Mouse (Mus musculus) MEL (cell line): Measurements from ENCODE around the gene Itih1. TPM values are rescaled to one million over a fixed set of nuclear protein-coding genes. Genes with fewer than 3 reads are reported as not detected.

ENCODE experiments used
- DNase-seq: peaks from one replicate; pipeline ENCODE4 v3.0.0; 2011; ENCODE audit warnings: low read depth, low spot score
- H3K27ac ChIP-seq: 2 replicates; pipeline ENCODE4 v1.5.1; 2012; ENCODE audit warnings: low read depth, mild to moderate bottlenecking, control low read depth, low read length, moderate library complexity; ENCODE audit not compliant: control insufficient read depth
- H3K27me3 ChIP-seq, 2 experiments: fragments of 150-350 bp in 1 of 2; sonication (generic) in 1 of 2; 2 replicates each; pipeline ENCODE4 v1.6.1; 2012; ENCODE audit warnings: low read length in 2 of 2, mild to moderate bottlenecking in 2 of 2, improper control_type of control experiment in 1 of 2, moderate library complexity in 1 of 2; ENCODE audit not compliant: insufficient read depth in 2 of 2, control insufficient read depth in 1 of 2
- H3K36me3 ChIP-seq, 2 experiments: 2 replicates each; pipeline ENCODE4 v1.6.1; 2012 to 2014; ENCODE audit warnings: low read length in 2 of 2, improper control_type of control experiment in 1 of 2, inconsistent platforms in 1 of 2, mild to moderate bottlenecking in 1 of 2; ENCODE audit not compliant: insufficient read depth in 2 of 2, control insufficient read depth in 1 of 2
- H3K4me1 ChIP-seq, 2 experiments: fragments of 150-350 bp in 1 of 2; sonication (generic) in 1 of 2; 2 replicates each; pipeline ENCODE4 v1.6.1; 2012; ENCODE audit warnings: low read length in 2 of 2, improper control_type of control experiment in 1 of 2, mild to moderate bottlenecking in 1 of 2; ENCODE audit not compliant: insufficient read depth in 2 of 2, control insufficient read depth in 1 of 2
- H3K4me3 ChIP-seq, 2 experiments: fragments of 150-350 bp in 1 of 2; sonication (generic) in 1 of 2; 2 replicates each; pipeline ENCODE4 v1.5.1; 2012; ENCODE audit warnings: low read depth in 2 of 2, low read length in 2 of 2, mild to moderate bottlenecking in 2 of 2, moderate library complexity in 2 of 2, control low read depth in 1 of 2, improper control_type of control experiment in 1 of 2; ENCODE audit not compliant: control insufficient read depth in 1 of 2, insufficient read depth in 1 of 2
- H3K79me2 ChIP-seq: 2 replicates; pipeline ENCODE4 v1.6.1; 2012; ENCODE audit warnings: mild to moderate bottlenecking, low read length, moderate library complexity; ENCODE audit not compliant: control insufficient read depth, poor library complexity, insufficient read depth
- H3K9ac ChIP-seq: 2 replicates; pipeline ENCODE4 v1.6.1; 2012; ENCODE audit warnings: low read depth, mild to moderate bottlenecking, control low read depth, low read length, moderate library complexity; ENCODE audit not compliant: control insufficient read depth, poor library complexity, severe bottlenecking
- H3K9me3 ChIP-seq: fragments of 150-350 bp; sonication (generic); replicated peaks from 2 replicates; pipeline ENCODE4 v1.6.1; 2012; ENCODE audit warnings: mild to moderate bottlenecking, low read length, improper control_type of control experiment, moderate library complexity; ENCODE audit not compliant: insufficient read depth
- BHLHE40 ChIP-seq: IDR thresholded peaks from 2 replicates; pipeline ENCODE4 v1.6.1; 2012; ENCODE audit warnings: low read depth, mild to moderate bottlenecking, inconsistent platforms, low read length, improper control_type of control experiment, borderline replicate concordance
- CHD1 ChIP-seq: IDR thresholded peaks from 2 replicates; pipeline ENCODE4 v1.6.1; 2012; ENCODE audit warnings: low read depth, mild to moderate bottlenecking, inconsistent platforms, low read length, improper control_type of control experiment
- CTCF ChIP-seq, 3 experiments: IDR thresholded peaks in 2 of 3; conservative IDR thresholded peaks in 1 of 3; 2 replicates each; pipeline ENCODE4 v1.5.1; 2011 to 2012; ENCODE audit warnings: low read length in 3 of 3, low read depth in 2 of 3, mild to moderate bottlenecking in 2 of 3, improper control_type of control experiment in 1 of 3, inconsistent platforms in 1 of 3, mixed read lengths in 1 of 3, moderate library complexity in 1 of 3; ENCODE audit not compliant: control insufficient read depth in 1 of 3, insufficient read depth in 1 of 3, poor library complexity in 1 of 3, severe bottlenecking in 1 of 3
- ELF1 ChIP-seq: IDR thresholded peaks from 2 replicates; pipeline ENCODE4 v1.6.1; 2014; ENCODE audit warnings: low read depth, mild to moderate bottlenecking, inconsistent platforms, low read length, improper control_type of control experiment, moderate library complexity
- EP300 ChIP-seq, 2 experiments: IDR thresholded peaks; 2 replicates each; pipeline ENCODE4 v1.6.1; 2011; ENCODE audit warnings: improper control_type of control experiment in 2 of 2, low read length in 2 of 2, low read depth in 1 of 2, mild to moderate bottlenecking in 1 of 2
- ETS1 ChIP-seq: IDR thresholded peaks from 2 replicates; pipeline ENCODE4 v1.6.1; 2012; ENCODE audit warnings: low read depth, mild to moderate bottlenecking, inconsistent platforms, low read length, improper control_type of control experiment, moderate library complexity
- GABPA ChIP-seq: IDR thresholded peaks from 2 replicates; pipeline ENCODE4 v1.6.1; 2012; ENCODE audit warnings: low read depth, mild to moderate bottlenecking, inconsistent platforms, low read length, improper control_type of control experiment, moderate library complexity
- GATA1 ChIP-seq: IDR thresholded peaks from 2 replicates; pipeline ENCODE4 v1.6.1; 2011; ENCODE audit warnings: low read depth, low read length, improper control_type of control experiment
- HCFC1 ChIP-seq: IDR thresholded peaks from 2 replicates; pipeline ENCODE4 v1.6.1; 2012; ENCODE audit warnings: low read depth, mild to moderate bottlenecking, inconsistent platforms, low read length, improper control_type of control experiment, moderate library complexity
- KAT2A ChIP-seq: conservative IDR thresholded peaks from 2 replicates; pipeline ENCODE4 v1.6.1; 2012; ENCODE audit warnings: low read depth, low read length, improper control_type of control experiment, inconsistent platforms
- MAX ChIP-seq: IDR thresholded peaks from 2 replicates; pipeline ENCODE4 v1.6.1; 2011; ENCODE audit warnings: low read length, improper control_type of control experiment
- MAZ ChIP-seq: IDR thresholded peaks from 2 replicates; pipeline ENCODE4 v1.6.1; 2012; ENCODE audit warnings: low read depth, mild to moderate bottlenecking, inconsistent platforms, low read length, improper control_type of control experiment
- MEF2A ChIP-seq: IDR thresholded peaks from 2 replicates; pipeline ENCODE4 v1.6.1; 2014; ENCODE audit warnings: low read depth, mild to moderate bottlenecking, inconsistent platforms, low read length, improper control_type of control experiment; ENCODE audit not compliant: poor library complexity, insufficient replicate concordance, severe bottlenecking; ENCODE audit errors: extremely low read depth
- MXI1 ChIP-seq: IDR thresholded peaks from 2 replicates; pipeline ENCODE4 v1.6.1; 2011; ENCODE audit warnings: mild to moderate bottlenecking, low read depth, low read length, improper control_type of control experiment
- MYB ChIP-seq: IDR thresholded peaks from 2 replicates; pipeline ENCODE4 v1.6.1; 2011; ENCODE audit warnings: mild to moderate bottlenecking, low read depth, low read length, improper control_type of control experiment
- MYC ChIP-seq: IDR thresholded peaks from 2 replicates; pipeline ENCODE4 v1.6.1; 2011; ENCODE audit warnings: low read depth, mild to moderate bottlenecking, low read length, improper control_type of control experiment, moderate library complexity
- NELFE ChIP-seq: IDR thresholded peaks from 2 replicates; pipeline ENCODE4 v1.6.1; 2011; ENCODE audit warnings: low read depth, low read length, improper control_type of control experiment
- NRF1 ChIP-seq: IDR thresholded peaks from 2 replicates; pipeline ENCODE4 v1.6.1; 2014; ENCODE audit warnings: low read depth, mild to moderate bottlenecking, inconsistent platforms, low read length, improper control_type of control experiment, moderate library complexity; ENCODE audit not compliant: poor library complexity, insufficient read depth, severe bottlenecking
- POLR2A ChIP-seq, 2 experiments: IDR thresholded peaks; 2 replicates each; pipeline ENCODE4 v1.6.1; 2011 to 2012; ENCODE audit warnings: low read length in 2 of 2, mild to moderate bottlenecking in 2 of 2, control low read depth in 1 of 2, improper control_type of control experiment in 1 of 2, low read depth in 1 of 2, moderate library complexity in 1 of 2; ENCODE audit not compliant: control insufficient read depth in 1 of 2, insufficient read depth in 1 of 2, poor library complexity in 1 of 2
- POLR2AphosphoS2 ChIP-seq: IDR thresholded peaks from 2 replicates; pipeline ENCODE4 v1.6.1; 2011; ENCODE audit warnings: low read length, improper control_type of control experiment
- SIN3A ChIP-seq: IDR thresholded peaks from 2 replicates; pipeline ENCODE4 v1.6.1; 2012; ENCODE audit warnings: low read length, improper control_type of control experiment, inconsistent platforms
- SMC3 ChIP-seq: IDR thresholded peaks from 2 replicates; pipeline ENCODE4 v1.6.1; 2011; ENCODE audit warnings: low read depth, low read length, improper control_type of control experiment
- TBP ChIP-seq: IDR thresholded peaks from 2 replicates; pipeline ENCODE4 v1.8.0; 2011; ENCODE audit warnings: low read depth, low read length, improper control_type of control experiment
- TCF12 ChIP-seq: IDR thresholded peaks from 2 replicates; pipeline ENCODE4 v1.6.1; 2014; ENCODE audit warnings: low read depth, mild to moderate bottlenecking, inconsistent platforms, low read length, improper control_type of control experiment, moderate library complexity
- USF2 ChIP-seq, 2 experiments: IDR thresholded peaks; 2 replicates each; pipeline ENCODE4 v1.6.1; 2011 to 2012; ENCODE audit warnings: improper control_type of control experiment in 2 of 2, low read length in 2 of 2, borderline replicate concordance in 1 of 2, inconsistent platforms in 1 of 2, low read depth in 1 of 2, mild to moderate bottlenecking in 1 of 2; ENCODE audit not compliant: insufficient read depth in 1 of 2
- ZMIZ1 ChIP-seq: IDR thresholded peaks from 2 replicates; pipeline ENCODE4 v1.6.1; 2012; ENCODE audit warnings: low read depth, mild to moderate bottlenecking, inconsistent platforms, low read length, improper control_type of control experiment, moderate library complexity
- ZNF384 ChIP-seq: IDR thresholded peaks from 2 replicates; pipeline ENCODE4 v1.6.1; 2012; ENCODE audit warnings: low read depth, mild to moderate bottlenecking, inconsistent platforms, low read length, improper control_type of control experiment
- polyA plus RNA-seq, 2 experiments: library from polyadenylated mRNA; stranded (reverse) in 1 of 2; unstranded in 1 of 2; fragments of >175 nt in 1 of 2; fragments of >200 nt in 1 of 2; gene quantifications; 2 replicates each; pipeline versions ENCODE4 v1.2.1 to v1.2.4; 2012; ENCODE audit warnings: low replicate concordance in 2 of 2, low read depth in 1 of 2; ENCODE audit not compliant: insufficient read length in 2 of 2, insufficient read depth in 1 of 2, missing spikeins in 1 of 2
- total RNA-seq: library from RNA; depleted of rRNA; stranded (reverse); fragments of 300-350 nt; gene quantifications from 2 replicates; pipeline ENCODE4 v1.2.3, GENCODE M21; 2012

Gene Itih1
- total and polyA plus RNA-seq, 3 experiments: 0.03 TPM; not detected in 2

DNA sequence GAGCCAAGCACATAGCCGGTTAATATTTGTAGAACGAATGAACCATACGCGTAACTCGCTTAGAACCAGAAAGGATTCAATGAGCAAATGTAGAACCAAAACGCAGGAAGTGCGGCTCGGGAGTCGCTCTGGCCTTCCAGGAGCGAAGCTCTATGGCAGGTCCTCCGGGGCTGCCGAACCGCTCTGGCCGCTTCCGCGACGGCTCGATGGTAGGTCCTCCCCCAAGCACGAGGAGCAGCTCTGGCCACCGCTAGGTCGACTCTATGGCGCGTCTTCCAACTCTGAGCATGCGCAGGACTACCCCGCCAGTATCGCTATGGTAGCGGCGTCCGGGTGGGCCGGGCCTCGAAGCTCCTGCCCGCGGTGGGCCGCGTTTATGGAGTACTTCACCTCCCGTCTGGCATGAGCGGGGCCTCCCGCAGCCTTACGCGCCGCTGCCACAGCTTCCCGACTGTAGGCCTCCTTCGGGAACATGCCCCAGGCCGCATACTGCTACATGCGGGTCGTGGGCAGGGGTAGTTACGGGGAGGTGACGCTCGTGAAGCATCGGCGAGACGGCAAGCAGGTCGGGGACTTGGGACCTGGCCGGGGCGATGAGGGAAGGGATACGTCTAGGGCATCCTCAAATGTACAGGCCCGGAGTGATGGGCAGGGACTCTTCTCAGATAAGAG lies 8.2 kb upstream of the Itih1 start, which contains the start of gene Nek4:
Nek4 (plus strand) TSS at position 224 of the 672 bp plus-strand sequence.
- 0 out of 4 replicates have a peak, but pooled peaks cover 0 to 2% of the 10 kb centered on the region in 2 experiments for H3K36me3 ChIP-seq
- no peaks in the 10 kb centered on the region for H3K9me3 ChIP-seq
- no peaks in the 10 kb centered on the region for H3K27me3 ChIP-seq
- H3K4me1 ChIP-seq: peaks cover 0 to 3% of the 10 kb centered on the region in 2 experiments; a peak in 3 of 4 replicates
- peak within 1 kb of the TSS; percentile 75 to 85 for H3K4me3 ChIP-seq
- H3K27ac ChIP-seq: peak within 1 kb of the TSS; percentile 86
- no peak for TF ChIP-seq MYB
- TF ChIP-seq MAX: peak; percentile 93
- TF ChIP-seq MAZ: peak; percentile 72; the same call in 1 of the 2 replicates
- no peak for TF ChIP-seq USF2 (IDR thresholded peaks at IDR 0.05; ENCODE audit: borderline replicate concordance in 1 of 2, insufficient read depth in 1 of 2, low read depth in 1 of 2, low read length in 2 of 2)
- peak; percentile 87; the same call in 1 of the 2 replicates for TF ChIP-seq GABPA
- peak; percentile 94 for TF ChIP-seq SIN3A
- 0 out of 4 replicates have a peak, but pooled peaks of 1 of the 2 experiments have one; percentile 13 for TF ChIP-seq EP300 (IDR thresholded peaks at IDR 0.05; ENCODE audit: low read depth in 1 of 2, low read length in 2 of 2)
- peak; percentile 53 to 90; a peak in 3 of 4 replicates for TF ChIP-seq POLR2A (IDR thresholded peaks at IDR 0.05; ENCODE audit: control insufficient read depth in 1 of 2, insufficient read depth in 1 of 2, low read depth in 1 of 2, low read length in 2 of 2, poor library complexity in 1 of 2)
- TF ChIP-seq KAT2A: peak; percentile 73; the same call in 1 of the 2 replicates
- peak; percentile 94 for TF ChIP-seq ELF1
- TF ChIP-seq CTCF (IDR thresholded peaks at IDR 0.05 in 2 of 3, conservative IDR thresholded peaks at IDR 0.05 in 1 of 3; ENCODE audit: control insufficient read depth in 1 of 3, insufficient read depth in 1 of 3, low read depth in 2 of 3, low read length in 3 of 3, poor library complexity in 1 of 3, severe bottlenecking in 1 of 3): 0 out of 6 replicates have a peak, but pooled peaks of 1 of the 3 experiments have one; percentile 3
- peak; percentile 95 for TF ChIP-seq HCFC1
- TF ChIP-seq BHLHE40: no peak
- peak; percentile 86 for TF ChIP-seq MXI1
- peak; percentile 93 for TF ChIP-seq ZMIZ1
- TF ChIP-seq TCF12: peak; percentile 80
- peak; percentile 96 for TF ChIP-seq POLR2AphosphoS2
- peak; percentile 37 for TF ChIP-seq GATA1
- TF ChIP-seq NRF1: peak; percentile 95
- TF ChIP-seq CHD1: no peak
- TF ChIP-seq ETS1: peak; percentile 61
- TF ChIP-seq MYC: peak; percentile 96
- TF ChIP-seq TBP: peak; percentile 90
- no peak for TF ChIP-seq ZNF384
- TF ChIP-seq MEF2A: 0 out of 2 replicates have a peak, but pooled peaks have one; percentile 5
- peak; percentile 97 for TF ChIP-seq NELFE
- TF ChIP-seq SMC3: no peak
- DNase-seq: peak; percentile 98
- H3K9ac ChIP-seq: peak within 1 kb of the TSS; percentile 81
- H3K79me2 ChIP-seq: no peaks in the 10 kb centered on the region; the same call in 1 of the 2 replicates
